ENCODE assay signal across 8 mouse cellular contexts in the genomic region with DNA sequence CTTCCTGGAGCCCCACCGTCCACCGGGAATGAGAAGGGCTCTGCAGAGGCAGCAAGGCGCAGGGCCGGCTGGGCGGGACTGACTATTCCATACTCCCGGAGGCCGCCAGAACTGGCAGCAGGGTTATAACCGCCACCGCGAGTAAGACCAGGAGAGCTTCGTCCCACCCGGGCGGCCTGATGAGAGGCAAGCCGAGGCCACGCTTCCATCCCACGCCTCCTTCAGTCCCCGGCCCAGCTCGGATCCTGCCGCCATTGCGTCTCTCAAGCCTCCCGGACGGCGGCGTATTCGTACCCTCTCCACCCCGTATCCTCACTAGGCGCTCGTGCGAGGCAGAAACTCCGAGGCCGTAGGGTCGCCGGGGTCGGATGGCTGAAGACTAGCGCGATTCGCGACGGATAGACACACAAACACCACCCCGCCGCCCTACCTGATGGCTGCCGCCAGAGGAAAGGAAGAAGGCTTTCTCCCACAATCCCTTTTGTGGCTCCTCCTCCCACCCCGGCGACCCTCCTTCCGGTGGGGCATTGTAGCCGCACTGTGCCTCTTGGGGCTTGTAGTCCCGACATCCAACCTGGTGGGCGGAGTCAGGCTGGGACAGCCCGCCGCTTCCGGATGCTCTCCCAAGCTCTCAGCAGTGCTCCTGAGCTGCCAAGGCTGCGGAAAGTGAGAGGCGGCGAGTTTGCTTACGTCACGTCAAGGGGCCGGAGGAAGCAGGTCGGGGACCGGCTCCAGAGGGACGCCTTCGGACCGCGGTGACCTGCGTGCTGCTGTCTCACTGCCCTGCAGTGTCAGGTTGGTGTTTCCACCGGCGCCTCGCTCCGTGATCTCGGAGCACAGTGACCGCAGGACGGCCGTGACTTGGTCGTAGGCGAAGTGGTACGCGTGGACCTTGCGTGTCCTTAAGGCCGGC. TPM values are rescaled to one million over a fixed set of nuclear protein-coding genes. Genes with fewer than 3 reads are reported as not detected.
DNase-seq lines count a peak whose midpoint lies in the region; ATAC-seq and TF ChIP-seq lines count a peak whose summit lies in the region.

Nkiras1 (plus strand) TSS at position 608 of the 913 bp plus-strand sequence.
Rpl15 (minus strand) TSS at position 863 of the 913 bp plus-strand sequence.

- DNase-seq in MEL (ENCODE audit: low read depth, low spot score): peak; percentile 99
- peak; percentile 99 to 100 for DNase-seq in cerebellum, adult 2 months
- peak; percentile 98 for DNase-seq in forebrain, postnatal 0 days
- DNase-seq in heart, postnatal 4 days: peak; percentile 98
- peak; percentile 98 to 99 for DNase-seq in layer of hippocampus, adult 8-10 months (ENCODE audit: low spot score in 2 of 2)
- peak; percentile 100 for DNase-seq in ovary, adult 18-20 months (ENCODE audit: low spot score)
- peak; percentile 98 for DNase-seq in thymus, postnatal 0 days (ENCODE audit: low spot score)

- no peak for TF ChIP-seq CTCF in MEL (IDR thresholded peaks at IDR 0.05 in 2 of 3, conservative IDR thresholded peaks at IDR 0.05 in 1 of 3; ENCODE audit: control insufficient read depth in 1 of 3, insufficient read depth in 1 of 3, low read depth in 2 of 3, low read length in 3 of 3, poor library complexity in 1 of 3, severe bottlenecking in 1 of 3)
- TF ChIP-seq CTCF in cerebellum, adult 2 months (IDR thresholded peaks at IDR 0.05; ENCODE audit: borderline replicate concordance, insufficient read depth, low read depth, low read length): no peak
- no peak; the same call in 1 of the 2 replicates for TF ChIP-seq CTCF in forebrain, postnatal 0 days (IDR thresholded peaks at IDR 0.05; ENCODE audit: low read depth)

- TF ChIP-seq POLR2A in MEL (IDR thresholded peaks at IDR 0.05; ENCODE audit: control insufficient read depth in 1 of 2, insufficient read depth in 1 of 2, low read depth in 1 of 2, low read length in 2 of 2, poor library complexity in 1 of 2): peak; percentile 90 to 93
- peak; percentile 76 for TF ChIP-seq POLR2A in cerebellum, adult 2 months (IDR thresholded peaks at IDR 0.05; ENCODE audit: borderline replicate concordance, insufficient read depth, low read length)

- H3K9me3 ChIP-seq in MEL (replicated peaks; ENCODE audit: insufficient read depth, low read length): no peaks in the 10 kb centered on the region
- H3K9me3 ChIP-seq in forebrain, postnatal 0 days (ENCODE audit: low read length): no peaks in the 10 kb centered on the region
- H3K9me3 ChIP-seq in lung, embryonic 15.5 days: no peaks in the 10 kb centered on the region

- ATAC-seq in forebrain, postnatal 0 days: peak; percentile 99
- peak; percentile 100 for ATAC-seq in lung, embryonic 15.5 days (ENCODE audit: borderline replicate concordance, extremely low read depth, low FRiP score, low TSS enrichment)

- H3K79me2 ChIP-seq in MEL (ENCODE audit: control insufficient read depth, insufficient read depth, low read length, poor library complexity): peaks cover 32% of the 10 kb centered on the region

- TF ChIP-seq RAD21 in MEL (IDR thresholded peaks at IDR 0.05; ENCODE audit: low read depth, low read length): no peak

- peaks cover 10 to 16% of the 10 kb centered on the region in 2 experiments for H3K36me3 ChIP-seq in MEL (ENCODE audit: control insufficient read depth in 1 of 2, insufficient read depth in 2 of 2, low read length in 2 of 2)
- peaks cover 18% of the 10 kb centered on the region for H3K36me3 ChIP-seq in forebrain, postnatal 0 days (ENCODE audit: insufficient read depth)
- peaks cover 21% of the 10 kb centered on the region for H3K36me3 ChIP-seq in lung, embryonic 15.5 days

- peak within 1 kb of the TSS; percentile 78 for H3K4me2 ChIP-seq in forebrain, postnatal 0 days (ENCODE audit: low read depth)
- peak within 1 kb of the TSS; percentile 70 for H3K4me2 ChIP-seq in lung, embryonic 15.5 days

- H3K27ac ChIP-seq in MEL (ENCODE audit: control insufficient read depth, low read depth, low read length): peak within 1 kb of the TSS; percentile 81
- H3K27ac ChIP-seq in cerebellum, adult 2 months (ENCODE audit: insufficient read depth, low read length): peak within 1 kb of the TSS; percentile 41
- peak within 1 kb of the TSS; percentile 89 for H3K27ac ChIP-seq in forebrain, postnatal 0 days (ENCODE audit: low read depth, low read length)
- H3K27ac ChIP-seq in lung, embryonic 15.5 days: peak within 1 kb of the TSS; percentile 75

- peaks cover 3 to 7% of the 10 kb centered on the region in 2 experiments; a peak in 2 of 4 replicates for H3K4me1 ChIP-seq in MEL (ENCODE audit: control insufficient read depth in 1 of 2, insufficient read depth in 2 of 2, low read length in 2 of 2)
- H3K4me1 ChIP-seq in cerebellum, adult 2 months (ENCODE audit: control insufficient read depth, insufficient read depth, low read length): no peaks in the 10 kb centered on the region; the same call in 1 of the 2 replicates
- 0 out of 2 replicates have a peak, but pooled peaks cover 7% of the 10 kb centered on the region for H3K4me1 ChIP-seq in forebrain, postnatal 0 days (ENCODE audit: insufficient read depth)
- peaks cover 11% of the 10 kb centered on the region for H3K4me1 ChIP-seq in lung, embryonic 15.5 days

- H3K4me3 ChIP-seq in MEL (ENCODE audit: control insufficient read depth in 1 of 2, insufficient read depth in 1 of 2, low read depth in 2 of 2, low read length in 2 of 2): peak within 1 kb of the TSS; percentile 92 to 99
- peak within 1 kb of the TSS; percentile 96 for H3K4me3 ChIP-seq in cerebellum, adult 2 months (replicated peaks; ENCODE audit: insufficient read depth, low read depth, low read length)
- H3K4me3 ChIP-seq in forebrain, postnatal 0 days (ENCODE audit: low read depth, low read length): peak within 1 kb of the TSS; percentile 89
- peak within 1 kb of the TSS; percentile 91 for H3K4me3 ChIP-seq in lung, embryonic 15.5 days

- H3K27me3 ChIP-seq in MEL (ENCODE audit: control insufficient read depth in 1 of 2, insufficient read depth in 2 of 2, low read length in 2 of 2): no peaks in the 10 kb centered on the region
- H3K27me3 ChIP-seq in cerebellum, adult 2 months (ENCODE audit: control insufficient read depth, insufficient read depth, low read length): no peaks in the 10 kb centered on the region
- no peaks in the 10 kb centered on the region for H3K27me3 ChIP-seq in forebrain, postnatal 0 days (ENCODE audit: insufficient read depth, low read length)
- no peaks in the 10 kb centered on the region for H3K27me3 ChIP-seq in lung, embryonic 15.5 days

- under 1% methylated on average over 78 of the region's 78 CpGs for WGBS in cerebellum, adult 2 months
- 1% methylated on average over 77 of the region's 78 CpGs for WGBS in forebrain, postnatal 0 days
- under 1% methylated on average over 78 of the region's 78 CpGs for WGBS in lung, embryonic 15.5 days

- TF ChIP-seq EP300 in MEL (IDR thresholded peaks at IDR 0.05; ENCODE audit: low read depth in 1 of 2, low read length in 2 of 2): no peak

- H3K9ac ChIP-seq in MEL (ENCODE audit: control insufficient read depth, low read depth, low read length, poor library complexity, severe bottlenecking): peak within 1 kb of the TSS; percentile 98
- H3K9ac ChIP-seq in forebrain, postnatal 0 days: peak within 1 kb of the TSS; percentile 99
- peak within 1 kb of the TSS; percentile 94 for H3K9ac ChIP-seq in lung, embryonic 15.5 days

TF ChIP-seq in MEL, 35 proteins besides CTCF, POLR2A, EP300 and RAD21 (continues in another document):
- TF ChIP-seq USF2 (IDR thresholded peaks at IDR 0.05; ENCODE audit: borderline replicate concordance in 1 of 2, insufficient read depth in 1 of 2, low read depth in 1 of 2, low read length in 2 of 2) (no peak), TBP (IDR thresholded peaks at IDR 0.05; ENCODE audit: low read depth, low read length) (peak; percentile 93), MYC (IDR thresholded peaks at IDR 0.05; ENCODE audit: low read depth, low read length) (peak; percentile 87), MXI1 (IDR thresholded peaks at IDR 0.05; ENCODE audit: low read depth, low read length) (peak; percentile 52; the same call in 1 of the 2 replicates), MAZ (IDR thresholded peaks at IDR 0.05; ENCODE audit: low read depth, low read length) (peak; percentile 80), ELF1 (IDR thresholded peaks at IDR 0.05; ENCODE audit: low read depth, low read length) (peak; percentile 91), UBTF (IDR thresholded peaks at IDR 0.05; ENCODE audit: borderline replicate concordance, insufficient read depth, low read depth, low read length) (no peak; the same call in 1 of the 2 replicates), POLR2AphosphoS5 (IDR thresholded peaks at IDR 0.05; ENCODE audit: borderline replicate concordance, low read depth, low read length) (peak; percentile 94), HCFC1 (IDR thresholded peaks at IDR 0.05; ENCODE audit: low read depth, low read length) (peak; percentile 94), SMC3 (IDR thresholded peaks at IDR 0.05; ENCODE audit: low read depth, low read length) (no peak), ETS1 (IDR thresholded peaks at IDR 0.05; ENCODE audit: low read depth, low read length) (peak; percentile 18; the same call in 1 of the 2 replicates)

RNA-seq across cellular contexts. Expression of gene Nkiras1, which starts in this region (rescaled TPM):
- total RNA-seq in MEL (2012; rRNA removed): 5.7 and 6.8 TPM in 2 replicates
- polyA plus RNA-seq in MEL (2012; ENCODE audit: insufficient read depth in 1 of 2, insufficient read length in 2 of 2, low read depth in 1 of 2, low replicate concordance in 2 of 2, missing spikeins in 1 of 2): 1 to 10 TPM in 1 of 2 experiments, not detected in 1; 6.9 TPM
- polyA plus RNA-seq in cerebellum, adult 2 months (2012; rRNA removed): 124 and 140 TPM in 2 replicates
- 19.2 and 23.8 TPM in 2 replicates for total RNA-seq in forebrain, postnatal 0 days (2014; rRNA removed)
- polyA plus RNA-seq in forebrain, postnatal 0 days (2015; fragmentation: Nextera tagmentation; extraction: Ambion mirVana): 47.1 and 54.9 TPM in 2 replicates
- 10 to 100 TPM; 20.0 to 22.3 TPM for total RNA-seq in heart, postnatal 4 days (2021)
- total RNA-seq in layer of hippocampus, adult 8-10 months (2022): 10 to 100 TPM; 75.2 to 80.1 (median 77.3) TPM
- polyA plus RNA-seq in lung, embryonic 15.5 days (2015; fragmentation: Nextera tagmentation; extraction: Ambion mirVana): 12.4 and 13.9 TPM in 2 replicates
- 17.4 and 17.7 TPM in 2 replicates for polyA plus RNA-seq in thymus, postnatal 0 days (2015; fragmentation: Nextera tagmentation; extraction: Ambion mirVana)

RNA-seq across cellular contexts. Expression of gene Rpl15, which starts in this region (rescaled TPM):
- 1,780 and 1,810 TPM in 2 replicates for total RNA-seq in MEL (2012; rRNA removed)
- 100 to 1,000 TPM in 1 of 2 experiments, 10 to 100 TPM in 1; 99.6 to 885 TPM for polyA plus RNA-seq in MEL (2012; ENCODE audit: insufficient read depth in 1 of 2, insufficient read length in 2 of 2, low read depth in 1 of 2, low replicate concordance in 2 of 2, missing spikeins in 1 of 2)
- polyA plus RNA-seq in cerebellum, adult 2 months (2012; rRNA removed): 293 and 315 TPM in 2 replicates
- total RNA-seq in forebrain, postnatal 0 days (2014; rRNA removed): 701 and 898 TPM in 2 replicates
- 300 and 371 TPM in 2 replicates for polyA plus RNA-seq in forebrain, postnatal 0 days (2015; fragmentation: Nextera tagmentation; extraction: Ambion mirVana)
- total RNA-seq in heart, postnatal 4 days (2021): 1,000 to 10,000 TPM in 1 of 2 experiments, 100 to 1,000 TPM in 1; 916 to 1,021 TPM
- total RNA-seq in layer of hippocampus, adult 8-10 months (2022): 100 to 1,000 TPM; 372 to 456 (median 407) TPM
- polyA plus RNA-seq in lung, embryonic 15.5 days (2015; fragmentation: Nextera tagmentation; extraction: Ambion mirVana): 434 and 443 TPM in 2 replicates
- polyA plus RNA-seq in thymus, postnatal 0 days (2015; fragmentation: Nextera tagmentation; extraction: Ambion mirVana): 550 and 568 TPM in 2 replicates

Comparison
In these comparisons a context has a peak if more than half of its experiments do, and no peak if none do; other contexts are left out.
1. Peak in every context shown above with its lines: DNase-seq, ATAC-seq, H3K4me3 ChIP-seq and H3K27ac ChIP-seq.